Mouse (Mus musculus): Measurements from ENCODE around the gene Pepd. TPM values are rescaled to one million over a fixed set of nuclear protein-coding genes. Genes with fewer than 3 reads are reported as not detected.

Pepd gene
- total RNA-seq, 2 experiments from 2014 or later, result 29.8 to 34.4 TPM

DNA sequence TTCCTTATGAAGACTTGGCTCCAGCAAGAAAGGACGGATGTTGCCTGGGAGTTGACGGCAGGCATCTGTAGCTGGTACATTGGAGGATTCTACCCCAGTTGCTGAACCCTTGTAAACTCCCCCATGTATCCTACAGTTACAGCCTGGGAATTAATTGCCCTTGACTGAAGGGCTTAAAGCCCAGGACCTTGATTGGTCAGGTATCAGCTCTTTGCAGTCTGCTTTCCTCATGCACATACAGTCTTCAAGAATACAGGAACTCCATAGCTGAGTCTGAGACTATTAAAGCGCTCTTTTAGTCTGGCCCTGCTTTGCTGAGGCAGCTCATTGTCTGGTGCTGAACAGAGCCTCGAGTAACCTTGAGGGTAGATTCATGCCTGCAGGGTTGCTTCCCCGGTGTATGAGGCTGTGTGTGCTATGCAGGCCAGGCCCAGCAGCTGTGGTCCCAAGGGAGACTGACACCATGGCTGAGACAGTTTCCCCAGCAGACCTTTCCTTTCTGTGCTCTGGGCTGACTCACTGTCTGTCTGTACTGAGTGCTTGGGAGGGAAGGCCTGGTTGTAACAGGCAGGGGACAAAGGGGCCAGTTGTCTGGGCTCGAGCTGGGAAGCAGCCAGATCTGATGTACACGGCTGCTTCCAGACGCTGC is 17.6 kb downstream of the Pepd start:
- no peak for DNase-seq (ENCODE audit: low spot score in 2 of 2)

DNA sequence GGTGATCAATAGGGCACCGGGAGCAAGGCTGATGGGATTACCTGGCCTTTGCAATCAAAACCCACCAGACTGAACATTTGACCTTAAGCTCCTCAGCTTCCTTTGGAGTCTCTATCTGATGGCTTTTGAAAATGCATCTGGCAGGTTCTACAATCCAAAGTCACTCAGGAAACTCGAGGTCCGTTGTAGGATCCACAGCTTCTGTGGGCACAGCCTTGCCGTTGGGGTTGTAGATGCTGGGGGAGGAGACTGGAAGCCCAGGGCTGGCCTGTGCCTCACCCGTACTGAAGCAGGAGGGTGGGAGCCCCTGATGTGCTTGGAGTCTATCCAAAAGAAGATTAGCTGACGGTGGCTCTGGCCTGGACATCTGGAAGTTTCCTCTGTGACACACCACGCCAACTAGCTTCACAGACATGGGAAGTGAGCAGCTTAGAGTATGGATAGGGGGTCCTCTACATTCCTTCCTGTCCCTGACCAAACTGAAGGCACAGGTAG is 18.1 kb downstream of the Pepd start:
- DNase-seq (ENCODE audit: low spot score in 2 of 2), result no peak

DNA sequence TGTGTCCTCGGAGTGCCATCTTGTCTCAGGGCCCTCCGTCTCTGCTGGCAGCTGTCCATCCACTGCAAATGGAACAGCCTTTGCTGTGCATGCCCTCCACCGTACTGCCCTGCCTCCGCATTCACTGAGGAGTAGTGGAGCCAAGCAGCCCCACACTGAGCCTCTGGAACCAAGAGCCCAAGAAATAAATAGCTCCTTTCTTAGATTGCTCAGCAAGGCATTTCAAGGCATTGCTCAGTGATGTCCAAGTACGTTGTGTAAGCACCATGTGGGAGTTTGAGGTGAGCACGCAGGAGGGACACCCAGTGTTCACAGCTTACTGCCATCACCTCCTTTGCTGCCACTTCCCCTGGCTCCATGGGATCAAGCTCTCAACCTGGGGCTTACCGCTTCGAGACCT is 20.5 kb downstream of the Pepd start:
- DNase-seq (ENCODE audit: low spot score in 2 of 2), result no peak

DNA sequence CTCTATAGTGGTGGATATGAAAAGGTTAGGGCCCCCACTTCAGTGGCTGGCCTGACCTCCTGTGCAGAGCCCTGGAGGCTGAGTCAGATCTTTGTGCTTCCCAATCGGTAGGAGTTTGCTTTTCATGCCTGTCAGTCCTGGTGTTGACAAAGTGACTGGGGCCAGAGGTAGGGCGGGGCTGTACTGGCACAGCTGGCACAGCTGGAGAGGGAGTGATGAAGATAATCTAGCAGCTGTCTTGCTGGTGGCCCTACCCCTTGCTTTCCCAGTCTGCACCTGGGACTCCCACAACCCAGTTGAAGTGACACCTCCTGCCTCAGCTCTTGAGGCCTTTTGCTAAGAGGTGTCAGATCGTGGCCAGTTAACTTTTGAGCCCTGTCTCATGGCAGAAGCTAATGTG is 21.0 kb downstream of the Pepd start:
- no peak for DNase-seq (ENCODE audit: low spot score in 2 of 2)

DNA sequence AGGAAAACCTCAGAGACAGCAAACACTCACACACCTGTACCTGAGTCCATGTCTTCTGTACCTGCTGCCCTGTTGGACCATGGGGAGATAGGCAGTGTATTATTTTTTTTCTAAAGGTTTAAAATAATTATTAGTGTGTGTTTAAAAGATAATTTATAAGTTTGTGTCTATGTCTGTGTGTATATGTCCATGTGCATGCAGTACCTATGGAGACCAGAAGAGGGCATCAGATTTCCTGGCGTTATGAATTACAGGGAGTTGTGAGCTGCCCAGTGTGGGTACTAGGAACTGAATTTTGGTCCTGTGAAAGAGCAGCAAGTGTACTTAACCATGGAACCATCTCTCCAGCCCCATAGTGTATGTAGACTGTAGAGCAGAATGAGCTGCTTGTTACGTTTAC is 24.2 kb downstream of the Pepd start:
- DNase-seq (ENCODE audit: low spot score in 2 of 2), result no peak

DNA sequence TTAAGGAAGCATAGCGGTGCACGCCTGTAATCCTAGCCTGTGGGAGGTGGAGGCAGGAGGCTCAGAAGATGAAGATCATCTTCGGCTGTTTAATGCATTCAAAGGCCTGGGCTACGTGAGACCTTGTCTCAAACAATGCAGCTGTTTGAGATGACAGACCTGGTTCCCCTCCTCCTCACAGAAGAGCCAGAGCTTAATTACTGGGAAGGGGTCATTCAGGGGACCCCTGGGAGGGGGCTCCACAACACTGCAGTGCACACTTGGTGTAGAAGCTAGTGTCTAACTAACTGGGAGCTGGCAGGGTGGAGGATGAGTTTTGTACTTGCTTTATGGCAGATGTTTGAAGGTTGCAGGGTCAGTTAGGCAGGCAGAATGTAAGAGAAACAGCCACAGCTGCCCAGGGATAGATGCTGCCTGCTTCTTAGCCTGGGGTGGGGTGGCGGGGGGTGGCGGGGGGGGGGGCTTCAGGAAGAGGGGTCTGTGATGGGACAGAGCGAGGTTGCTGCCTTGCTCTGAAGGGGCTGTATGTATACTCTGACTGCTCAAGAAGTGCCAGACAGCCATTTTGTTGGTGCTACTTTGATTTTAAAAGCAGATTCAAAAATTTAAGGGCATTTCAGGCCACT is 26.6 kb downstream of the Pepd start:
- no peak for DNase-seq (ENCODE audit: low spot score in 2 of 2)

DNA sequence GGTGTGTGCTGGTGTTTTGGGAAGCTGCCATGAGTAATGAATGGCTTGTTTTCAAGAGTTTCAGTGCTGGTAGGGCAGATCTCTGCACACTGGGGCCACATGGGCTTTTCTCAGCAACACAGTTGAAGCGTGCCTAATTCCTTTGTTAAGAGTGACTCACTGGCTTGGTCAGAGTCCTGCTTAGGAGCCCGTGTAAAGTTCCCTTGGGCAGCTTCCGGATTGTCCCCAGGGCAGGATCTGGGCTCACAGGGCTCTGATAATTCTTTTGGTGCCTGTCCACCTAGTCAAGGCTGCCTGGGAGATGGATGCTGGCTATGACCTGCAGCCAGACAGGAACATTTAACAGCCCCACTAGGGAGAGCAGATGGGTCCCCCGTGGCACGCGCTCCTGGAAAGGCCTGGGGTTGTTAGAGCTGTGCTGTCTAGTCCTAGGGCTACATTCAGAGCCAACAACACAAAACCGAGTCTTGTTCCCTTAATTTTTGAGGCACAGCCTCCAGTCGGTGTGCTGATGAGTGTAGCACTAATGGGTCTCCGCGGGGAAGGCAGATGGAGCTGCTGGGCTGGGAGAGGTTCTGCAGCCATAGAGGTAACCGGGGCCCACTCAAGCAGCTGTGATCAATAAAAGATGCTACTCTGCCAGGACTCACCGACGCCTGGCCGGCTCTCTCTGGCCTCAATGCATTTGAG is 27.2 kb downstream of the Pepd start:
- DNase-seq (ENCODE audit: low spot score in 2 of 2), result no peak

DNA sequence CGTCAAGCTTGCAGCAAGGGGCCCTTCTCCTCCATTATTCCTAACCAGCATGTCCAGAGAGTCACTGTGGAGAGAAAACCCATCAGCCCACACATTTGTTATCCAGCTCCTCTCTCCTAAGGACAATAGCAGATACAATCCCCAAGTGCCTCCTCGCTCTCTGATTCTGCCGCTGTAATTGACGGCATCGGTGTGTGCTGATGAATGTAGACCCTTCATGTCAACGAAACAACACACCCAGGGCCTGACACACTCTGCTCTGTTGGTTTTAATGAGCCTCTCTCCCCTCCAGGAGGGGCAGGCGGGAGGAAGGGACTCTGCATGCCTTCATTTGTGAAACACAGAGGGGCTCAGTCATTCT is 27.8 kb downstream of the Pepd start:
- DNase-seq (ENCODE audit: low spot score in 2 of 2), result no peak

DNA sequence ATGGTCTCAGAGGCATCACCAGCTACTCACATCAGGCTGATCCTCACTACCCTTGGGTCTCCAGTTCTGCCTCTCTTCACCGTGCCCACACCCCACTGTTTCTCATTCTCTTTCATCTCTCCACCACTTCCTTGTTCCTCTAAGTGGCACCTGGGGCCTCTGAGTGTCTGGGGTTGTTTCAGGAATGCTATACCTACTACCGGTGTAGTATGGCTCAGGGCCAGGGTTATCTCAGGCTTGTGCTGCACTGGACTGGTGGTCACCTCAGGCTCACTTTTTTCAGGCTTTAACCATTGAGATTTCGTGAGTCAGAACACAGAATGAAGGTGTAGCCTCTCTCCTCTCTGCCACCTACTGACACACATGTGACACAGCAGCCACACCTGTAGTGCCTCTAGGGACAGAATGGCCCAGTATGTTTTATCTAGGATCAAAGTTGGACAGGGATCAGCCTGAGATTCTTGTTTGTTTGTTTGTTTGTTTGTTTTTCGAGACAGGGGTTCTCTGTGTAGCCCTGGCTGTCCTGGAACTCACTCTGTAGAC is 31.5 kb downstream of the Pepd start:
- DNase-seq (ENCODE audit: low spot score in 2 of 2), result no peak

DNA sequence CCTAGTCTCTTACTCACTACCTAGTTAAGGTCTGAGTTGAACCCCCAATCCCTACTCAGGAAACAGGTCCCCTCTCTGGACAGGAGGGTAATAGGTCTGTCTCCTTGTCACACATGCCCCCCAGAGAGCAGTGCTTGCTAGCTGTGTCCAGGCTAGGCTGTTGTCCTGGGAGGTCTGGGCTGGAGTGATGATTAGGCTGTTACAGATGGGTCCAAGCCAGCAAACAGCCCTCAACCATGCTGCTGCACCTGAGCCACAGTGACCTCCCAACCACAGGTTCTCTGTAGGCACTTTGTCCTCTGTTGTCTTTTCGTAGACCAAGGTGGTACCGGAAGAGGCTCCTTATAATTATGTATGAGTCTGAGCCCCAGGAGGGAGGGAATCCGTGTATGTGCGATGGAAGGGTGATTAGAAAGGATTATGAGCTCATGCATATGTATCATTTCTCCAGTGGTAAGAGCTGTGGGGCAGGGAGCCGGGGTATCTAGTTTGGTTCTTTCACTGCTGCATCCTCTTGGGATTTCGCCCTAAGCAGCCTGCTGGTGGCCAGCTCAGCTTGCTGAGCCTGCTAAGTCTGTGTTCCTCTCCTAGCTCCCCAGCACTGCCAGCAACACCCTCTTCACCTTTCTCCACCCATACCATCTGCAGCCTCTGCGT is 34.2 kb downstream of the Pepd start:
- DNase-seq (ENCODE audit: low spot score in 2 of 2), result no peak

DNA sequence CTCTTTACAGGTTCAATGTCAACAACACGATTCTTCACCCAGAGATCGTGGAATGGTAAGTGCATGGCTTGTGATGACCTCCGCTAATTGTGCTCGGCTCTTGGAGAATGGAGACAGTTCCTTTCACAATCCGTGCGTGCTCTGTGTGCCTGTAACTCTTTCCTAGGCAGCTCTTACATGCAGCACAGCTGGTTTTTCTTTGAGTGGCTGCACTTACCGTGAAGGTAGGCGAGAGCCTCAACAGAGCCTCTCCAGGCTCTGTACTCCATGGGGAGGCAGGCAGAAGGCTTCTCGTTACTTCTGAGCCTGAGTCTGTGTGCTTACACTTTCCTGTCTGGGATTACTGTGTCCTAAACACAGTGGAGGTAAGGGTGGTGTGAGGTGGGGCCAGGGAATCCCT is 42.4 kb downstream of the Pepd start:
- DNase-seq (ENCODE audit: low spot score in 2 of 2), result no peak

DNA sequence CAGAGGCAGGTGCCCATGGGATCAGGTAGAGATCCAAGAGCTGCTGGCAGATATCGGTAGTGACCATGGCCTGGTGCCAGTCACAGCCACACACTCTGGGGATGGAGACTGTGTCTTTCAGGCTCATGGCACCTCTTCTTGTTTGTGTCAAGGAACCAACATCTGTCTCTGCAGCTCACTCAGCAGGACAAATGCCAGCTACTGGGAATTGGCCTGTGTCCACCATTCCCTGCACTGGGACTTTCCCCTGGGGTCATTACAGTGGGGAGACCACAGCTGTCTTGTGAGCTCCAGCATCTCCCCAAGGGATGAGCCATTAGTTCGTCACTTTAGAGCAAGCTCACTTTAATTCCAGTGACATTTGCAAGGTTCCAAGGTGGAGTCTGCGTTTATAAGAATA is 43.1 kb downstream of the Pepd start:
- DNase-seq (ENCODE audit: low spot score in 2 of 2), result no peak

DNA sequence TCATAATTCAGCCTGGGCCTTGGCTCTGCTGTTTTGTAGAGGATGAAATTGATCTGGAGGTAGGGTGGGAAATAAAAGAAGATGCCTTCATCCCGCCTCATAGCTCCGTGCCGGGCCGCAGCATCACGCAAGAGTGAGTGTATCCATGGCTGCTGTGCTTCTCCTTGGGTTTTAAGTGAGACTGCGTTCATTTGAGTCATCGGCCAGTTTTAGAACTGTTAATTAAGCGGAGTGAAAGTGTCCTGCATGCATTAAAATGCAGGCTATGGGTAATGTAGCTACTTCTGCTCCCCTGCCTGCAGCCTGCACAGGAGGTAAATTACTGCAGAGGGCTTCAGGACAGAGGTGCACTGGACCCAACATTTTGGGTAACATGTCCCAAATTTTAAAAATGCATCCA is 45.0 kb downstream of the Pepd start:
- peak in 1 of 2 experiments; percentile 35 for DNase-seq (ENCODE audit: low spot score in 2 of 2)

DNA sequence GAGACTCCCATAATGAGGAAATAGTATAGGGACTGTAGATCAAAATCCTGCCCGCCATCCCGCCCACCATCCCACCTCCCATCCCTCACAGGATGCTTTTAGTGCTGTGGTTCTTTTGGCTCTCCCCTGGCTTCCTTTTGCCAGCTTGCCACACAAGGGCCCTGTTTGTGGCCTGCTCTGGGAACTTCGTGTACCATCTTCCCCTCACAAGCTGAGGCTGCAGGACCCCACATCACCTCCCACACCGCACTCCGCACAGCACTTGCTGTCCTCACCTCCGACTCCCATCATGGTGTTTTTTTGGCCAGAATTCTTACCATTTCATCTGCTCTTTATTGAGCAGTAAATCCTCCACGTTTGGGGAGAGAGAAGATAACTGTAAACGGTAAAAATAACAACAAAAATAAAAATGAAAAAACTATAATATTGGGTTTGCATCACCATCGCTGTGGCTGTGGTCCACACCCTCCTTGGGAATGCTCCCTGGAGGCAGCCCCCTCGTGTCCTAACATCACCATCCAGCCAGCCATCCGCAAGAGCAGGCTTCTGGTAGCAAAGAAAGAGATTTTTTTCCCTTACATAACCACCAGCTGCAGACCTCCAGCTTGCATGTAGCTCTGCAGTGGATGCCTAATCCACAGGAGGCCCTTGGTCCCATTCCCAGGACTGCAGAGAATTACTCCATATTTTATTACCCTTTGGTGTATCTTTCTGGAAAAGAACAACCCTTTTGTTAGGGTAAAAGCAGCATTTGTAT is 51.9 kb downstream of the Pepd start:
- DNase-seq (ENCODE audit: low spot score in 2 of 2), result peak; percentile 26 to 48

DNA sequence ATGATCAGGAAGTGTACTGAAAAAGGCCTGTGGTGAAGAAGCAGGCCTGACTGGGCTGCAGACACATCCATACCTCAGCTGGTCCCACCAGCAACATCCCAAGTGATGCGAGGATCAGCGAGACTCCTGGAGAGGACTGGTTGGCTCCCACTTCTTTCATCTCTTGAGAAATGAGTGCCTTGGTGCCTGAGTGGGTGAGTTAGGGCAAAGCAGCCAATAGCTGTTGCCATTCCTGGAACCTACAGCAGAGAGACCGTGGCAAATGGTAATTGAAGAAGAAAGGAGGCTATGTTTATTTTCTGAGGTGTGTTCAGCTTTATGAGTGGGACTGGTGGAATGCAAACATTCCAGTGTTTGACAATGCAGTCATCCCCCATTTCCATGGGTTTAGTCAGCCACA is 55.2 kb downstream of the Pepd start:
- no peak for DNase-seq (ENCODE audit: low spot score in 2 of 2)

DNA sequence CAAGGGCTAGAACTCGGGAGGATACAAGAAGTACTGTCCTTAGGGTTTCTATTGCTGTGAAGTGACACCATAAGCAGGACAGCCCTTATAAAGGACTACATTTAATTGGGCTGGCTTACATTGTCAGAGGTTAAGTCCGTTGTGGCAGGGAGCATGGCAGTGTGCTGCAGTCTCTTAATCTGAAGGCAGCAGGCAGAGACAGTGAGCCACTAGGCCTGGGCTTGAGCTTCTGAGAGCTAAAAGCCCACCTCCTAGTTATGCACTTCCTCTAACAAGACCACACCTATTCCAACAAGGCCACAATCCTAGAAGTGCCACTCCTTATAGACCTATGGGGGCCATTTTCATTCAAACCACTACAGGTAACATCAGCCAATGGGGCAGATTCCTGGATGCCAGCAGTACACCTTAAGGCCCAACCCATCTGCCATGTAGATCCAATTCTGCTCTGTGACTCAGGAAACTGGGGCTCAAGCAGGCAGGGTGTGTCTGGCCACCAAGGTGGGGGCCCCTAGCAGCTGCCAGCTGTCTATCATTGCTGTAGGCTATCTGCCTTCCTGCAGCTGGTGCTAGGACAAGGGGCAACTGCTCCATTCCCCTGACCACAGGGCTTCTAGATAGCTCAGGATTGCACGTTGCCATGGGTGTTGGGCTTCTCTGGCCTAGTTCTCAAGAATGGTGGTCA is 56.7 kb downstream of the Pepd start:
- DNase-seq (ENCODE audit: low spot score in 2 of 2), result no peak

DNA sequence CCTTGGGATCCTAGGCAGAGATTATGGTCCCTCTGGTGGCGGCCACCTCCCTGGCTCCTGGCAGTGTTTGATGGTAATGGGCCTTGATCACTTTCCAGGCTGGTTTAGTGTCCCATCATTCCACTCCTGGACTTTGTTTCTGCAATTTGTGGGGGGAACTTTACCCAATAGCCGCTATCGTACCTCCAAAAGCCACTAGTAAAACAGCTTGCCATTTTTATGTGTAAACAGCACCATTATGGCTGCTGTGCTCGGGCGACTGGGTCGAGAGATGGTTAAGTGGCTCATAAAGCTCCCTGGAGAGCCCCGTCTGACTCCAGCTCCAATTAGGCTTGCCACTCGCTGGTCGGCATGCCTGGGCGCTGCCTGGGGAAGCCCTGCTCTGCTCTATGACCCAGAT is 59.6 kb downstream of the Pepd start:
- no peak for DNase-seq (ENCODE audit: low spot score in 2 of 2)

DNA sequence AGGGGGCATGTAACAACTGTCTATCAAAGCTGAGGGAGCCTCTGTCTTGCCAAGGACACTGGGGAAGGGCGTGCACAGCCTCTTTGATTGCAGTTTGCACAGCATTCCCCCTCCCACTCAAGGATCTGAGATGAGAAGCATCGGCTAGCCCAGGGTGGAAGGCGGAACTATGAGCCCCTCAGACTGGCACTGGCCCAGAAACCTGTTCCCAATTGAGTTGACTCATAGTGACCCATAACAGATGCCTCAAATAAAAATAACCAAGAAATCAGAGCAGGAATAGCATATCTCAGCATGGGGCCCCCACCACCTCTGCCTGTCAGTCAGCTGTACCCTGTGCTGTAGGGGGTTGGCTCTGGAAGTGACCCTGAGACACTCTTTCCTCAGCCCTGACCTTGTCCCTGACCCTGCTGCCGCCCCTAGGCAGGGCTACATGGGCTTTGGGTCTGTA is 60.8 kb downstream of the Pepd start:
- no peak for DNase-seq (ENCODE audit: low spot score in 2 of 2)

DNA sequence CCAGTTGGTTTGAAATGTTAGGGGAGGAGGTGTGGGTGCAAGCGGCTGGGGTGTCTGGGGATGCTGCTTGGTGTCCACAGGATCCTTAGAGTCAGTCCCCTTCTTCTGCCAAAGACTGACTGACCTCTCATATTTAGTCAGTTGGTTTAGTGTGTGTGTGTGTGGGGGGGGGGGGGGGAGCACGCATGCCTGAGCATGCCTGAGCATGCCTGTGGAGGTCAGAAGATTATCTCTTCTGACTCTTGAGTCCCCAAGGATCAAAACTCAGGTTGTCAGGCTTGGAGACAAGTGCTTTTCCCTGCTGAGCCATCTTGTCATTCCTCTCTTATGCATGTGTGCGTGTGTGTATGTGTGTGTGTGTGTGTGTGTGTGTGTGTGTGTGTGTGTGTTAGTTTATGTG is 61.7 kb downstream of the Pepd start:
- DNase-seq (ENCODE audit: low spot score in 2 of 2), result no peak

DNA sequence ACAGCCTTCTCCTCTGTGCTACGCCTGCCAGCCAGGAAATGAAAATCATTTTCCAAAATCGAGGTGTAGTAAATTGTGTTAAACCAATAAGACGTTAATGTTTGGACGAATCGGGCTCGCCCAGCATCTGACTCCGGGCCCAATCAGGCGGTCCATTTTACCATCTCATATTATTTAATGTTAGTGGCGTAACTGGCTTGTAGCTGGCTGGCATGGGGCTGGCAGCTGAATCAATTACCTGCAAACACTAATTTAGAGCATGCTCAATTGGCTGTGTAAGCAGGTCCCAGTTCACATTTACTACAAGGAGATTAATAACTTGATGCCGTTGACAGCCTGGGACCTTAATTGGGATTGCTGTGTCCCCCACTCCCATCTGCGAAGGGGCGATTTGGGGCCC is 63.7 kb downstream of the Pepd start:
- DNase-seq (ENCODE audit: low spot score in 2 of 2), result no peak

Measured in left cerebral cortex, adult 18-20 months (tissue).